Mouse (Mus musculus) liver, embryonic 14.5 days (tissue): Measurements from ENCODE around the gene Txn1. TPM values are rescaled to one million over a fixed set of nuclear protein-coding genes. Genes with fewer than 3 reads are reported as not detected.

Experiments
- ATAC-seq: fragments of 200-750 bp; cut with Nextera tagmentation; 2 replicates; pipeline ENCODE4 v1.8.0; 2017; ENCODE audit warnings: moderate number of reproducible peaks, mild to moderate bottlenecking, moderate library complexity; ENCODE audit not compliant: insufficient read depth
- DNase-seq, 3 experiments: peaks; one replicate each; pipeline ENCODE4 v3.0.0-alpha.2; 2012 to 2013; ENCODE audit warnings: low read depth in 3 of 3, low spot score in 3 of 3
- H3K27ac ChIP-seq: fragments of 300-500 bp; sonication (generic); 2 replicates; pipeline ENCODE4 v1.5.1; 2014; ENCODE audit warnings: moderate library complexity, mild to moderate bottlenecking, control low read depth, inconsistent platforms
- H3K27me3 ChIP-seq: fragments of 300-500 bp; sonication (generic); 2 replicates; pipeline ENCODE4 v1.6.1; 2014; ENCODE audit warnings: mild to moderate bottlenecking, low read length, moderate library complexity; ENCODE audit not compliant: control insufficient read depth, insufficient read depth
- H3K36me3 ChIP-seq: fragments of 300-500 bp; sonication (generic); replicated peaks from 2 replicates; pipeline ENCODE4 v1.6.1; 2014; ENCODE audit warnings: low read depth; ENCODE audit not compliant: control insufficient read depth, insufficient read depth
- H3K4me1 ChIP-seq, 2 experiments: fragments of 200-500 bp in 1 of 2; fragments of 300-500 bp in 1 of 2; sonication (generic) in 1 of 2; replicated peaks; 2 replicates each; pipeline ENCODE4 v1.6.1; 2012 to 2014; ENCODE audit warnings: antibody characterized with exemption in 1 of 2, inconsistent platforms in 1 of 2, low read length in 1 of 2; ENCODE audit not compliant: control insufficient read depth in 2 of 2, insufficient read depth in 2 of 2
- H3K4me2 ChIP-seq: fragments of 300-500 bp; sonication (generic); 2 replicates; pipeline ENCODE4 v1.6.1; 2014; ENCODE audit warnings: low read depth, mild to moderate bottlenecking, control low read depth, moderate library complexity
- H3K4me3 ChIP-seq, 2 experiments: fragments of 200-500 bp in 1 of 2; fragments of 300-500 bp in 1 of 2; sonication (generic) in 1 of 2; 2 replicates each; pipeline ENCODE4 v1.5.1; 2012 to 2014; ENCODE audit warnings: low read depth in 2 of 2, low read length in 2 of 2, mild to moderate bottlenecking in 2 of 2, control low read depth in 1 of 2, inconsistent platforms in 1 of 2, moderate library complexity in 1 of 2; ENCODE audit not compliant: insufficient read depth in 1 of 2
- H3K9ac ChIP-seq: fragments of 300-500 bp; sonication (generic); replicated peaks from 2 replicates; pipeline ENCODE4 v1.6.1; 2014; ENCODE audit warnings: mild to moderate bottlenecking, control low read depth, moderate library complexity
- H3K9me3 ChIP-seq: fragments of 300-500 bp; sonication (generic); 2 replicates; pipeline ENCODE4 v1.6.1; 2016; ENCODE audit warnings: low read length, mixed read lengths; ENCODE audit not compliant: control insufficient read depth
- CTCF ChIP-seq: IDR thresholded peaks from 2 replicates; pipeline ENCODE4 v1.5.1; 2016; ENCODE audit warnings: antibody characterized with exemption, low read depth, control low read depth
- EP300 ChIP-seq: IDR thresholded peaks from 2 replicates; pipeline ENCODE4 v1.6.1; 2016; ENCODE audit warnings: antibody characterized with exemption, low read depth
- WGBS: fragments of 180-500 bp; shearing (Covaris S2); extraction: QIAGEN DNeasy Blood & Tissue Kit; methylation state at CpG from one replicate; pipeline ENCODE4 v1.1.7; 2014; ENCODE audit not compliant: insufficient replicate concordance; 5-methylcytosine and 5-hydroxymethylcytosine counted together
- polyA plus RNA-seq, 2 experiments: library from polyadenylated mRNA; depleted of rRNA in 1 of 2; stranded (reverse) in 1 of 2; unstranded in 1 of 2; fragments of >200 nt; fragmentation: Nextera tagmentation in 1 of 2; extraction: Ambion mirVana in 1 of 2; gene quantifications; 2 replicates each; pipeline versions ENCODE4 v1.2.1 to v1.2.3; 2012 to 2014

Gene Txn1
- polyA plus RNA-seq, 2 experiments, result 165 to 254 TPM

DNA sequence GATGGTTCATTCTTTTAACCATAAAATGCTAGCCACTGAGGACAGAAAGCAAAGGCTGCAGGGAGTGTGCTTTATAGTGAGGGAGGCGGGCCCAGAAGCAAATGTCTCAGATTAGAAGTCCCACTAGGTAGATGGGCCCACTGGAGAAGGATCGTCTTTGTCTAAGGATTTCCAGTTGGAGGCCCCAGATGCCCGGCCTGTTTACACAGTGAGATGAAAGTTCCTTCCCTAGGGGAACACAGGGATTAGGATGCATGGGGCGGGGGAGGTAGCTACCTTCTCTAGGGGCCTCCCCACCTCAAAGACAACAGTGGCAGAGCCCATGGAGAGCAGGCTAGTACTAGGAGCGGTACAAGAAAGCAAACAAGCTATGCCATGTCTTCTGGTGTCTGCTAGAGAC is 61.1 kb downstream of the Txn1 start:
- no peaks in the 10 kb centered on the region for H3K9me3 ChIP-seq
- no peaks in the 10 kb centered on the region for H3K27me3 ChIP-seq
- WGBS, result 50% methylated on average over 5 of the region's 5 CpGs
- no peaks in the 10 kb centered on the region for H3K4me1 ChIP-seq
- ATAC-seq (no peak), DNase-seq (no peak)
- no peak overlapping the region for H3K4me3 ChIP-seq
- no peak overlapping the region for H3K27ac ChIP-seq
- TF ChIP-seq EP300 (no peak), CTCF (no peak)
- no peak overlapping the region for H3K9ac ChIP-seq
- H3K36me3 ChIP-seq, result no peaks in the 10 kb centered on the region
- H3K4me2 ChIP-seq, result no peak overlapping the region

Other genes starting within 250 kb of the Txn1 start
- gene Akap2, start 238.8 kb downstream of the Txn1 start, polyA plus RNA-seq (2012; rRNA removed), result 0.76 and 0.79 TPM in 2 replicates
- 0.63 and 1.5 TPM in 2 replicates for gene Akap2, start 238.8 kb downstream of the Txn1 start, polyA plus RNA-seq (2014; fragmentation: Nextera tagmentation; extraction: Ambion mirVana)
- gene D630039A03Rik, start 40.1 kb downstream of the Txn1 start, polyA plus RNA-seq (2012; rRNA removed), result 0.31 and 0.39 TPM in 2 replicates
- gene D630039A03Rik, start 40.1 kb downstream of the Txn1 start, polyA plus RNA-seq (2014; fragmentation: Nextera tagmentation; extraction: Ambion mirVana), result 0.14 and 0.15 TPM in 2 replicates
- not detected in 2 replicates for gene Txndc8, start 52.7 kb upstream of the Txn1 start, polyA plus RNA-seq (2012; rRNA removed)
- gene Txndc8, start 52.7 kb upstream of the Txn1 start, polyA plus RNA-seq (2014; fragmentation: Nextera tagmentation; extraction: Ambion mirVana), result not detected in 2 replicates